Mouse (Mus musculus): ENCODE results near the gene Lrmda. TPM values are rescaled to one million over a fixed set of nuclear protein-coding genes. Genes with fewer than 3 reads are reported as not detected.
A peak's percentile ranks its signal among the peaks of the same experiment; 100 is the strongest.

Lrmda gene
- polyA plus RNA-seq, 1 experiment from 2014 or later: 1.8 TPM

DNA sequence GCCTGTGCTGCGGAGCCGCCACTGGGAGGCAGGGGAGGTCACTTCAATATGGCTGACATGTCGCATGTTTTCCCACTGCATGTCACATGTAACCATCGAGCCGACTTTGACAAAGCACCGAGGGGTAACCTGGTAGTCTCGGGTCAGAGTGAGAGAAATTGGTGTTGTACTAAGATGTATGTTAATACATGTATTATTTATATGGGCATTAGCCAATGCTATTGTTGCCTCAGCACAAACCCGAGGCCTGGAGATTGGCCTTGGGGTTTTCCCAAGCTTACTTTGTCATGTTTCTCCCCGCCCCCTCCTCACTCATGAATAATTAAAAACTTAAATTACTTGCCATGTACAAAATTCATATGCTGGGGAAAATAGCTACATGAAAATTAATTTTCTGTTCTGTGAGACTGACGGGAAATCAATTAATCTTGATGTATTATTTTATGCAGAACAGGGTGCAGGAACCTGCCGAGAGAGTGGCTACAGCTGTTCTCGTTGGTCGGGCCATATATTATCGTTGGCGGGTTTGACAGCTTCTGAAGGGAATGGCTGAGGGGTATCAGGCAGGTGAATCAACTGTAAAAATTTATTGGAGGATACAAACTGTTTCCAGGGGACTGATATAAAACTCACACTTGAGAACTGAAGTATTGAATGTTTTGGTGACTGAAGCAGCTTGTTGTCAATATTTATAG, 265.5 kb downstream of the Lrmda start:
- no peak overlapping the region for H3K27ac ChIP-seq (ENCODE audit: low read depth, low read length)
- ATAC-seq: no peak

GRCm38 (mm10) chr14:22285826-22286225, 266.3 kb downstream of the Lrmda start:
- H3K4me3 ChIP-seq (ENCODE audit: low read depth, low read length): no peak overlapping the region
- H3K27me3 ChIP-seq (replicated peaks; ENCODE audit: control insufficient read depth, insufficient read depth, low read length): no peaks in the 10 kb centered on the region
- H3K4me2 ChIP-seq (replicated peaks; ENCODE audit: low read depth): no peak overlapping the region
- H3K27ac ChIP-seq (ENCODE audit: low read depth, low read length): no peak overlapping the region
- H3K9me3 ChIP-seq (ENCODE audit: control insufficient read depth): no peaks in the 10 kb centered on the region
- TF ChIP-seq CTCF (IDR thresholded peaks at IDR 0.05; ENCODE audit: low read depth): no peak
- no peak for ATAC-seq
- WGBS: 52% methylated on average over 4 of the region's 4 CpGs
- no peak overlapping the region for H3K9ac ChIP-seq (ENCODE audit: low read depth, low read length)
- no peaks in the 10 kb centered on the region for H3K36me3 ChIP-seq (ENCODE audit: control insufficient read depth, insufficient read depth)
- no peaks in the 10 kb centered on the region for H3K4me1 ChIP-seq (replicated peaks; ENCODE audit: control insufficient read depth, insufficient read depth, low read length)

More for the DNA sequence above, 265.5 kb downstream of the Lrmda start:
- H3K36me3 ChIP-seq (ENCODE audit: control insufficient read depth, insufficient read depth): no peaks in the 10 kb centered on the region
- H3K27me3 ChIP-seq (replicated peaks; ENCODE audit: control insufficient read depth, insufficient read depth, low read length): no peaks in the 10 kb centered on the region
- H3K4me1 ChIP-seq (replicated peaks; ENCODE audit: control insufficient read depth, insufficient read depth, low read length): no peaks in the 10 kb centered on the region
- H3K9me3 ChIP-seq (ENCODE audit: control insufficient read depth): no peaks in the 10 kb centered on the region
- H3K4me3 ChIP-seq (ENCODE audit: low read depth, low read length): no peak overlapping the region
- no peak overlapping the region for H3K4me2 ChIP-seq (replicated peaks; ENCODE audit: low read depth)
- WGBS: 86% methylated on average over 15 of the region's 15 CpGs
- no peak for TF ChIP-seq CTCF (IDR thresholded peaks at IDR 0.05; ENCODE audit: low read depth)
- no peak overlapping the region for H3K9ac ChIP-seq (ENCODE audit: low read depth, low read length)

DNA sequence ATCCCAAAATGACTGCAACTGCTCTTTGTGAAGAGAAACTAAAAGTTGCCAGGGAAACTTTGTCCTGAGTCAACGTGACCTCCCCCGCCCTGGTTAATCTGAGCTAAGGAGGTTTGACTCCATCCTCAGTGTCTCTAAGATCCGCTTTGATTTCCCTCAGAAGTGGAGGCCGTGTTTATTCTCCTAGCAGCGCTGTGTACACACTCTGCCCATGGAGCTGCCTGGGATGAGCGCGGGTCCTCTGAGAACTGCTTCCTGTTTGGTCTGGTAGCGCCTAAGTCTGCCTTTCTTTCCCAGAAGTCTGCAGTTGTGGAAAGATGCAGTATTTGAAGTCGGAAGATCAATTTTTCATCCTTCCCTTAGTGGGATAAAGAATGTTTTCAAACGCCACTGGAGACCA, 268.7 kb downstream of the Lrmda start:
- Histone ChIP-seq H3K27ac (ENCODE audit: low read depth, low read length) (no peak overlapping the region), H3K27me3 (replicated peaks; ENCODE audit: control insufficient read depth, insufficient read depth, low read length) (no peaks in the 10 kb centered on the region), H3K9ac (ENCODE audit: low read depth, low read length) (no peak overlapping the region), H3K4me3 (ENCODE audit: low read depth, low read length) (no peak overlapping the region), H3K4me2 (replicated peaks; ENCODE audit: low read depth) (no peak overlapping the region), H3K4me1 (replicated peaks; ENCODE audit: control insufficient read depth, insufficient read depth, low read length) (no peaks in the 10 kb centered on the region), H3K9me3 (ENCODE audit: control insufficient read depth) (no peaks in the 10 kb centered on the region), H3K36me3 (ENCODE audit: control insufficient read depth, insufficient read depth) (no peaks in the 10 kb centered on the region)
- no peak for ATAC-seq
- TF ChIP-seq CTCF (IDR thresholded peaks at IDR 0.05; ENCODE audit: low read depth): no peak
- WGBS: 18% methylated on average over 10 of the region's 10 CpGs

- Histone ChIP-seq H3K27ac (ENCODE audit: low read depth, low read length) (no peak overlapping the region), H3K27me3 (replicated peaks; ENCODE audit: control insufficient read depth, insufficient read depth, low read length) (no peaks in the 10 kb centered on the region), H3K9me3 (ENCODE audit: control insufficient read depth) (no peaks in the 10 kb centered on the region), H3K9ac (ENCODE audit: low read depth, low read length) (no peak overlapping the region), H3K36me3 (ENCODE audit: control insufficient read depth, insufficient read depth) (no peaks in the 10 kb centered on the region), H3K4me1 (replicated peaks; ENCODE audit: control insufficient read depth, insufficient read depth, low read length) (no peaks in the 10 kb centered on the region), H3K4me2 (replicated peaks; ENCODE audit: low read depth) (no peak overlapping the region), H3K4me3 (ENCODE audit: low read depth, low read length) (no peak overlapping the region)
- 71% methylated on average over 15 of the region's 15 CpGs for WGBS
- no peak for TF ChIP-seq CTCF (IDR thresholded peaks at IDR 0.05; ENCODE audit: low read depth)
- no peak for ATAC-seq
These were observed 269.9 kb downstream of the Lrmda start for GRCm38 (mm10) chr14:22289380-22289922.

DNA sequence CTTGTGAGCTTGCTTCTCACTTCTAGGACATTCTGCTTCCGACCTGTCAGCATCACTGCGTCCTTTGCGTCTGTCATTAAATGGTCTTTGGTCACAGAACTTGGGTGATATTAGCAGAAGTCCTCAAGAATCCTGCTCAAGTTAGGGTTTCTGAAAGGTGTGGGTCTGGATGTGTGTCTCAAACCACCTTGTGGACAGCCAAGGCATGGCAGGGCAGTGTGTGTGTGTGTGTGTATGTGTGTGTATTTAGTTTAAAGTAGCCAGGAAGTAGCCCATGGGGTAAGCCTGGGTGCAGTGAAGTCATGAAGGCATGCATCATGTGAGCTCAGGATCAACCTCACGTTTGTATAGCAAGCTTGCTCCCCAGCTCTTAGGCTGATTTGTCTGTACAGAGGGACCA, 274.9 kb downstream of the Lrmda start:
- ATAC-seq: no peak
- Histone ChIP-seq H3K27ac (ENCODE audit: low read depth, low read length) (no peak overlapping the region), H3K9ac (ENCODE audit: low read depth, low read length) (no peak overlapping the region), H3K4me2 (replicated peaks; ENCODE audit: low read depth) (no peak overlapping the region), H3K9me3 (ENCODE audit: control insufficient read depth) (no peaks in the 10 kb centered on the region), H3K4me3 (ENCODE audit: low read depth, low read length) (no peak overlapping the region), H3K36me3 (ENCODE audit: control insufficient read depth, insufficient read depth) (no peaks in the 10 kb centered on the region), H3K27me3 (replicated peaks; ENCODE audit: control insufficient read depth, insufficient read depth, low read length) (no peaks in the 10 kb centered on the region), H3K4me1 (replicated peaks; ENCODE audit: control insufficient read depth, insufficient read depth, low read length) (no peaks in the 10 kb centered on the region)
- 90% methylated on average over 4 of the region's 4 CpGs for WGBS
- TF ChIP-seq CTCF (IDR thresholded peaks at IDR 0.05; ENCODE audit: low read depth): peak; percentile 51

DNA sequence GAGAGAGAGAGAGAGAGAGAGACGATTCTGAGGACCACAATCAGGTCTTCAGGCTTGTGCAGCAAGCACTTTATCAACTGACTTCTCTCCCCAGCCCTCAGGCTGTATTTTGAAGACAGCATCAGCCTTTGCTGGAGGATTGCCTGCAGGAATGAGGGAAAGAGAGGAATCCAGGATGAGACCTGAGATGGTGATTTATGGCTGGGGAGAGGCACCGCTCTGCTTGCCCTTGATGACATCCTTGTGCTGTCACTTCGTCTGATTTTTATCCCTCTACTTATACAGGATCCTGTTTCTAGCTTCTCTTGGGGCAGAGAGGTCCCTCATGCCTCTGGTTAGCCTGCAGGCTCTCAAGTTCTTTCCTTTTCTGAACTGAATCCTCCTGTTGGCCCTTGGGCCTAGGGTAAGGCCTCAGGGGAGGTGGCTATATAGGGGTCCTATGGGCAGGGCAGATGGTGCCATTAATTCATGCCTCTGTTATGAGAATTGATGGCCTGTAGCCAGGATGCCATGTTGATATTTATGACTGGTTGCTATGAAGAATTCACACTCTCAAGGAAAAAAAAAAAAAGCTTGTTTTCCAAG, 277.2 kb downstream of the Lrmda start:
- no peaks in the 10 kb centered on the region for H3K36me3 ChIP-seq (ENCODE audit: control insufficient read depth, insufficient read depth)
- H3K9me3 ChIP-seq (ENCODE audit: control insufficient read depth): no peaks in the 10 kb centered on the region
- no peaks in the 10 kb centered on the region for H3K27me3 ChIP-seq (replicated peaks; ENCODE audit: control insufficient read depth, insufficient read depth, low read length)
- no peak overlapping the region for H3K4me3 ChIP-seq (ENCODE audit: low read depth, low read length)
- H3K4me1 ChIP-seq (replicated peaks; ENCODE audit: control insufficient read depth, insufficient read depth, low read length): no peaks in the 10 kb centered on the region
- ATAC-seq: no peak
- H3K9ac ChIP-seq (ENCODE audit: low read depth, low read length): no peak overlapping the region
- H3K27ac ChIP-seq (ENCODE audit: low read depth, low read length): no peak overlapping the region
- 64% methylated on average over 3 of the region's 3 CpGs for WGBS
- H3K4me2 ChIP-seq (replicated peaks; ENCODE audit: low read depth): no peak overlapping the region
- no peak for TF ChIP-seq CTCF (IDR thresholded peaks at IDR 0.05; ENCODE audit: low read depth)

Measured in intestine, postnatal 0 days (tissue).